Mouse (Mus musculus) kidney, postnatal 0 days (tissue): ENCODE measurements around the gene Mfsd2b. TPM values are rescaled to one million over a fixed set of nuclear protein-coding genes. Genes with fewer than 3 reads are reported as not detected.
"Not testable (repeated sequence)": the region's sequence is repeated elsewhere in the genome, so short reads cannot be mapped to it uniquely, and the experiment has no call there.

Experiments used
- ATAC-seq: fragments of 200-750 bp; cut with Nextera tagmentation; replicated peaks from 2 replicates; pipeline ENCODE4 v1.8.0; 2017; ENCODE audit warnings: low read depth, moderate number of reproducible peaks, moderate TSS enrichment, moderate library complexity; ENCODE audit not compliant: low FRiP score
- DNase-seq: peaks from one replicate; pipeline ENCODE4 v3.0.0-alpha.2; 2016; ENCODE audit warnings: low spot score
- H3K27ac ChIP-seq: fragments of 300-500 bp; sonication (generic); 2 replicates; pipeline ENCODE4 v1.5.1; 2014; ENCODE audit warnings: mild to moderate bottlenecking
- H3K27me3 ChIP-seq: fragments of 300-500 bp; sonication (generic); 2 replicates; pipeline ENCODE4 v1.6.1; 2014; ENCODE audit warnings: low read length, mixed read lengths; ENCODE audit not compliant: insufficient read depth
- H3K36me3 ChIP-seq: fragments of 300-500 bp; sonication (generic); 2 replicates; pipeline ENCODE4 v1.6.1; 2014; ENCODE audit warnings: low read length, mixed read lengths; ENCODE audit not compliant: insufficient read depth
- H3K4me1 ChIP-seq: fragments of 300-500 bp; sonication (generic); replicated peaks from 2 replicates; pipeline ENCODE4 v1.6.1; 2014; ENCODE audit warnings: antibody characterized with exemption, low read length, mixed read lengths; ENCODE audit not compliant: insufficient read depth
- H3K4me2 ChIP-seq: fragments of 300-500 bp; sonication (generic); 2 replicates; pipeline ENCODE4 v1.6.1; 2014; ENCODE audit warnings: mild to moderate bottlenecking, low read length, moderate library complexity, mixed read lengths
- H3K4me3 ChIP-seq: fragments of 300-500 bp; sonication (generic); replicated peaks from 2 replicates; pipeline ENCODE4 v1.5.1; 2014; ENCODE audit warnings: low read depth, low read length
- H3K9ac ChIP-seq: fragments of 300-500 bp; sonication (generic); 2 replicates; pipeline ENCODE4 v1.6.1; 2014; ENCODE audit warnings: low read depth, low read length
- H3K9me3 ChIP-seq: fragments of 300-500 bp; sonication (generic); replicated peaks from 2 replicates; pipeline ENCODE4 v1.6.1; 2016; ENCODE audit warnings: low read length, inconsistent platforms, mixed read lengths
- CTCF ChIP-seq: IDR thresholded peaks from 2 replicates; pipeline ENCODE4 v1.5.1; 2016; ENCODE audit warnings: antibody characterized with exemption, low read depth, mild to moderate bottlenecking, moderate library complexity
- WGBS: fragments of 180-500 bp; shearing (Covaris S2); extraction: QIAGEN DNeasy Blood & Tissue Kit; methylation state at CpG from one replicate; pipeline ENCODE4 v1.1.7; 2014; 5-methylcytosine and 5-hydroxymethylcytosine counted together
- polyA plus RNA-seq: library from polyadenylated mRNA; unstranded; fragments of >200 nt; fragmentation: Nextera tagmentation; extraction: Ambion mirVana; gene quantifications from 2 replicates; pipeline ENCODE4 v1.2.1, GENCODE M21; 2015

Mfsd2b gene
- polyA plus RNA-seq, 1 experiment from 2014 or later: 0.41 TPM

- no peak for TF ChIP-seq CTCF
- Histone ChIP-seq H3K27me3 (no peaks in the 10 kb centered on the region), H3K36me3 (0 out of 2 replicates have a peak, but pooled peaks cover 6% of the 10 kb centered on the region), H3K27ac (no peak overlapping the region), H3K4me2 (no peak overlapping the region), H3K9me3 (no peaks in the 10 kb centered on the region), H3K4me3 (no peak overlapping the region), H3K4me1 (no peaks in the 10 kb centered on the region), H3K9ac (no peak overlapping the region)
- WGBS: 90% methylated on average over 2 of the region's 2 CpGs
- ATAC-seq (no peak), DNase-seq (no peak)
These were observed 15.1 kb upstream of the Mfsd2b start for GRCm38 (mm10) chr12:4889251-4889650.

- Histone ChIP-seq H3K9ac (no peak overlapping the region), H3K27ac (no peak overlapping the region), H3K4me3 (no peak overlapping the region), H3K9me3 (no peaks in the 10 kb centered on the region), H3K27me3 (no peaks in the 10 kb centered on the region), H3K4me2 (no peak overlapping the region), H3K36me3 (0 out of 2 replicates have a peak, but pooled peaks cover 6% of the 10 kb centered on the region), H3K4me1 (no peaks in the 10 kb centered on the region)
- no peak for TF ChIP-seq CTCF
- DNase-seq (no peak), ATAC-seq (no peak)
These were observed 14.6 kb upstream of the Mfsd2b start for GRCm38 (mm10) chr12:4888739-4889138.

GRCm38 (mm10) chr12:4886581-4886980 lies 12.4 kb upstream of the Mfsd2b start:
- H3K4me1 ChIP-seq, H3K9ac ChIP-seq, ATAC-seq, H3K27me3 ChIP-seq, H3K4me2 ChIP-seq, H3K27ac ChIP-seq, H3K9me3 ChIP-seq, DNase-seq, H3K4me3 ChIP-seq, H3K36me3 ChIP-seq: not testable (repeated sequence)
- WGBS: 99% methylated on average over 4 of the region's 4 CpGs

GRCm38 (mm10) chr12:4885062-4885461 lies 10.9 kb upstream of the Mfsd2b start:
- Histone ChIP-seq H3K4me1 (no peaks in the 10 kb centered on the region), H3K27me3 (no peaks in the 10 kb centered on the region), H3K4me3 (no peak overlapping the region), H3K36me3 (no peaks in the 10 kb centered on the region), H3K4me2 (no peak overlapping the region), H3K27ac (no peak overlapping the region), H3K9me3 (no peaks in the 10 kb centered on the region), H3K9ac (no peak overlapping the region)
- TF ChIP-seq CTCF: no peak
- 68% methylated on average over 1 of the region's 1 CpGs for WGBS
- no peak for ATAC-seq
- no peak for DNase-seq

GRCm38 (mm10) chr12:4882086-4882485 lies 7.9 kb upstream of the Mfsd2b start:
- Histone ChIP-seq H3K36me3 (0 out of 2 replicates have a peak, but pooled peaks cover 6% of the 10 kb centered on the region), H3K4me2 (no peak overlapping the region), H3K27ac (no peak overlapping the region), H3K9ac (no peak overlapping the region), H3K9me3 (no peaks in the 10 kb centered on the region), H3K27me3 (no peaks in the 10 kb centered on the region), H3K4me3 (no peak overlapping the region), H3K4me1 (no peaks in the 10 kb centered on the region)
- ATAC-seq (no peak), DNase-seq (no peak)
- 86% methylated on average over 2 of the region's 2 CpGs for WGBS
- TF ChIP-seq CTCF: no peak

GRCm38 (mm10) chr12:4879048-4879447 lies 4.9 kb upstream of the Mfsd2b start:
- H3K27ac ChIP-seq: no peak overlapping the region
- no peaks in the 10 kb centered on the region for H3K27me3 ChIP-seq
- H3K4me2 ChIP-seq: no peak overlapping the region
- H3K4me1 ChIP-seq: 0 out of 2 replicates have a peak, but pooled peaks cover 5% of the 10 kb centered on the region
- H3K36me3 ChIP-seq: 0 out of 2 replicates have a peak, but pooled peaks cover 6% of the 10 kb centered on the region
- H3K9ac ChIP-seq: no peak overlapping the region
- no peaks in the 10 kb centered on the region for H3K9me3 ChIP-seq
- no peak overlapping the region for H3K4me3 ChIP-seq
- no peak for DNase-seq
- ATAC-seq: no peak
- TF ChIP-seq CTCF: no peak; the same call in 1 of the 2 replicates
- 95% methylated on average over 5 of the region's 5 CpGs for WGBS

- Histone ChIP-seq H3K4me2 (no peak overlapping the region), H3K4me1 (0 out of 2 replicates have a peak, but pooled peaks cover 5% of the 10 kb centered on the region), H3K9me3 (no peaks in the 10 kb centered on the region), H3K36me3 (0 out of 2 replicates have a peak, but pooled peaks cover 6% of the 10 kb centered on the region), H3K27me3 (no peaks in the 10 kb centered on the region), H3K27ac (no peak overlapping the region), H3K9ac (no peak overlapping the region), H3K4me3 (no peak overlapping the region)
- no peak for ATAC-seq
- 82% methylated on average over 9 of the region's 9 CpGs for WGBS
- DNase-seq: no peak
- TF ChIP-seq CTCF: no peak
These were observed 4.2 kb upstream of the Mfsd2b start for GRCm38 (mm10) chr12:4878296-4878783.
